Mouse (Mus musculus): Measurements from ENCODE around the gene Syt12. TPM values are rescaled to one million over a fixed set of nuclear protein-coding genes. Genes with fewer than 3 reads are reported as not detected.
A peak's percentile ranks its signal among the peaks of the same experiment; 100 is the strongest.

The Syt12 gene
- polyA plus RNA-seq, 1 experiment: 14.4 TPM

DNA sequence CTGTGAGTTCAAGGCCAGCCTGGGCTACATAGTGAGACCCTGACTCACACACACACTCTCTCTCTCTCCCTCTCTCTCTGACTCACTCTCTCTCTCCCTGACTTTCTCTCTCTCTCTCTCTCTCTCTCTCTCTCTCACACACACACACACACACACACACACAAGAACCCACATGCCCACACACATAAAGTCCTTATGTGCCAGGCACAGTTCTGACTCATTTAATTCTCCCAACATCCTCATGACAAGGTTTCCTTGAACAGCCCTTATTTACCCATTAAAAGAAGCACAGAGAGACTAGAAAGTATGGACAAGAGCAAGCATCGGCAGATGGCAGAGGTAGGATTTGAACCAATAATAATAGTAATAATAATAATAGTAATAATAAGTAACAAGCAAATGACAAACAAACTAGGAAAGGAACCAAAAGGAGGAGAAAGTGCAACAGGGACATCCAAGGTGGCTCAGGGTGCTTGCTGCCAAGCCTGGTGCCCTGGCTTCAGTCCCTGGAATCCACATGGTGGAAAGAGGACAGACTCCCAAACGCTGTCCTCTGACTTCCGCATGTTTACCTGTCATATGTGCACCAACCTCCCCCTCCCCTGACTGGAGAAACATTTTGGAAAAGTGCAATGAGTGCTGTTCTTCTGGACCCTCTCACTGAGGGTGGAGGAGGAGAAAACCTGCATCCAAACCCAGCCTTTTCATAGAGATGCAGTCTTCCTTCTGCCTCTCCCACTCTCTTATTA lies 5.0 kb upstream of the Syt12 start:
- no peak overlapping the region for H3ac ChIP-seq (ENCODE audit: control insufficient read depth, insufficient read length, low read depth)
- H3K79me2 ChIP-seq (ENCODE audit: control insufficient read depth, insufficient read depth): no peaks in the 10 kb centered on the region
- no peaks in the 10 kb centered on the region for H3K36me3 ChIP-seq (ENCODE audit: control insufficient read depth, insufficient read depth)
- TF ChIP-seq MAX (IDR thresholded peaks at IDR 0.05): peak; percentile 19
- no peak for TF ChIP-seq MYOG (IDR thresholded peaks at IDR 0.05; ENCODE audit: control insufficient read depth, extremely low read depth, insufficient read length)
- H3K27me3 ChIP-seq (ENCODE audit: control insufficient read depth, insufficient read depth, insufficient read length): no peaks in the 10 kb centered on the region
- no peaks in the 10 kb centered on the region for H3K79me3 ChIP-seq (ENCODE audit: low read depth)
- no peak overlapping the region for H3K4me3 ChIP-seq (ENCODE audit: insufficient read depth, poor library complexity, severe bottlenecking)

DNA sequence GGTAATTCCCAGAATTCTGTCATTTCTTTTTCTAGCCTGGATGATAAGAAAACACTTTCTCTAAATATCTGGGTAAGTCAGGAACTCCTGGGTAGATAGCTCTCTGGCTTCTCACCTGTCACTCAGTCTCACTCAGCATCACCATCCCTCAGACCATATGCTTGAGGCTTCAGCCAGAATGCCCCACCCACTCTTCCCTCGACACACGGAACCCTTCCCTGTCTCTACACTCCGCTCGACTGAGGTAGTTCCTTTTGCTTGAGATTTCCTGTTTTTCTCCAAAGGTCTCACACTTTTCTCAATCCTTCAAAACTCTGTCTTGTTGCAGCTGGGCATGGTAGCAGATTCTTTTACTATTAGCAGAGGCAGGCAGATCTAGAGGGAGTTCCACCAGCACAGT lies 4.1 kb upstream of the Syt12 start:
- Histone ChIP-seq H3K4me3 (ENCODE audit: insufficient read depth, poor library complexity, severe bottlenecking) (no peak overlapping the region), H3K79me2 (ENCODE audit: control insufficient read depth, insufficient read depth) (no peaks in the 10 kb centered on the region), H3K36me3 (ENCODE audit: control insufficient read depth, insufficient read depth) (no peaks in the 10 kb centered on the region), H3ac (ENCODE audit: control insufficient read depth, insufficient read length, low read depth) (no peak overlapping the region), H3K27me3 (ENCODE audit: control insufficient read depth, insufficient read depth, insufficient read length) (no peaks in the 10 kb centered on the region), H3K79me3 (ENCODE audit: low read depth) (no peaks in the 10 kb centered on the region)
- TF ChIP-seq CEBPB (IDR thresholded peaks at IDR 0.05; ENCODE audit: low read depth) (no peak), USF1 (IDR thresholded peaks at IDR 0.05; ENCODE audit: low read depth) (no peak), FOSL1 (IDR thresholded peaks at IDR 0.05; ENCODE audit: insufficient read depth, low read length, poor library complexity, severe bottlenecking) (no peak), CTCF (IDR thresholded peaks at IDR 0.05; ENCODE audit: control insufficient read depth, insufficient read depth, insufficient read length) (no peak), MYOG (IDR thresholded peaks at IDR 0.05; ENCODE audit: control insufficient read depth, extremely low read depth, insufficient read length) (no peak), MYOD1 (IDR thresholded peaks at IDR 0.05; ENCODE audit: control insufficient read depth, insufficient read length, low read depth) (no peak), MAX (IDR thresholded peaks at IDR 0.05) (no peak)

DNA sequence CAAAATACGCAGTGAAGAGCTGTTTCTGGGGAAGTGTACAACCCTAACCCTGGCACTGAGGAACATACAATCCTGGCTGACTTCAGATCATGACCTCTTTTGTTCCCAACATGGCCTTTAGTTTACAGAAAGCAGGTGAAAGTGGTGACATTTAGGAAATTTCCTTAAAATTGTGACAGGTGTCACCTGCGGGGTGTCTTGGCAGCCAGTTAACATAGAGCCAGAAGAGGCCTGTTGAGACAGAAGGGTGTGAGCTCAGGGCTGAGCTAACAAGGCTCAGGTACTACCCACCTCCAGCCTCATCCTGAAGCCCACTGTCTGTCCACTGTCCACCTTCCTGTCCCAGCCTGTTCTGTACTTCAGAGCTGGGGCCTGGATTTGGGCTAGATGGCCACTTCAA lies 2.8 kb upstream of the Syt12 start:
- no peak overlapping the region for H3K4me3 ChIP-seq (ENCODE audit: insufficient read depth, poor library complexity, severe bottlenecking)
- TF ChIP-seq CEBPB (IDR thresholded peaks at IDR 0.05; ENCODE audit: low read depth) (no peak), MYOD1 (IDR thresholded peaks at IDR 0.05; ENCODE audit: control insufficient read depth, insufficient read length, low read depth) (no peak), FOSL1 (IDR thresholded peaks at IDR 0.05; ENCODE audit: insufficient read depth, low read length, poor library complexity, severe bottlenecking) (no peak), MYOG (IDR thresholded peaks at IDR 0.05; ENCODE audit: control insufficient read depth, extremely low read depth, insufficient read length) (no peak), USF1 (IDR thresholded peaks at IDR 0.05; ENCODE audit: low read depth) (no peak), CTCF (IDR thresholded peaks at IDR 0.05; ENCODE audit: control insufficient read depth, insufficient read depth, insufficient read length) (no peak), MAX (IDR thresholded peaks at IDR 0.05) (no peak)
- H3K36me3 ChIP-seq (ENCODE audit: control insufficient read depth, insufficient read depth): no peaks in the 10 kb centered on the region
- H3K79me3 ChIP-seq (ENCODE audit: low read depth): no peaks in the 10 kb centered on the region
- H3K27me3 ChIP-seq (ENCODE audit: control insufficient read depth, insufficient read depth, insufficient read length): no peaks in the 10 kb centered on the region
- H3ac ChIP-seq (ENCODE audit: control insufficient read depth, insufficient read length, low read depth): no peak overlapping the region
- peaks cover 3% of the 10 kb centered on the region for H3K79me2 ChIP-seq (ENCODE audit: control insufficient read depth, insufficient read depth)

DNA sequence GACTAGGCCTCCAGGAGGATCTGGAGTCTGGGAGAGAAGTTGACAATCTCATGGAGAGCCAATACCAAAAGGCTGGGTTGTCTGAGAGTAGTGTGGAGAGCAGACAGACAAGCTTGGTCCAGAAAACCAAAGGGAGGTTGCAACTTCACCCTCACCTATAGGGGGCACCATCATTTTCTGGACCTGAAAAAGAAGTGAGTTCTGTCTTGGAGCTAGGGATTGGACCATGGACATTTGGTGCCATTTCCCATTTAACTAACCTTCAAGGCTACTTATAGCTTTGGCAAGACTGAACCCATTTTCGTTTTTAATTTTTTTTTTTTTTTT lies 906 bp upstream of the Syt12 start:
- no peaks in the 10 kb centered on the region for H3K27me3 ChIP-seq (ENCODE audit: control insufficient read depth, insufficient read depth, insufficient read length)
- no peaks in the 10 kb centered on the region for H3K36me3 ChIP-seq (ENCODE audit: control insufficient read depth, insufficient read depth)
- TF ChIP-seq MYOD1 (IDR thresholded peaks at IDR 0.05; ENCODE audit: control insufficient read depth, insufficient read length, low read depth): no peak
- TF ChIP-seq CTCF (IDR thresholded peaks at IDR 0.05; ENCODE audit: control insufficient read depth, insufficient read depth, insufficient read length): peak; percentile 7
- H3ac ChIP-seq (ENCODE audit: control insufficient read depth, insufficient read length, low read depth): no peak overlapping the region
- H3K79me3 ChIP-seq (ENCODE audit: low read depth): no peaks in the 10 kb centered on the region
- H3K79me2 ChIP-seq (ENCODE audit: control insufficient read depth, insufficient read depth): peaks cover 8% of the 10 kb centered on the region
- no peak overlapping the region for H3K4me3 ChIP-seq (ENCODE audit: insufficient read depth, poor library complexity, severe bottlenecking)

DNA sequence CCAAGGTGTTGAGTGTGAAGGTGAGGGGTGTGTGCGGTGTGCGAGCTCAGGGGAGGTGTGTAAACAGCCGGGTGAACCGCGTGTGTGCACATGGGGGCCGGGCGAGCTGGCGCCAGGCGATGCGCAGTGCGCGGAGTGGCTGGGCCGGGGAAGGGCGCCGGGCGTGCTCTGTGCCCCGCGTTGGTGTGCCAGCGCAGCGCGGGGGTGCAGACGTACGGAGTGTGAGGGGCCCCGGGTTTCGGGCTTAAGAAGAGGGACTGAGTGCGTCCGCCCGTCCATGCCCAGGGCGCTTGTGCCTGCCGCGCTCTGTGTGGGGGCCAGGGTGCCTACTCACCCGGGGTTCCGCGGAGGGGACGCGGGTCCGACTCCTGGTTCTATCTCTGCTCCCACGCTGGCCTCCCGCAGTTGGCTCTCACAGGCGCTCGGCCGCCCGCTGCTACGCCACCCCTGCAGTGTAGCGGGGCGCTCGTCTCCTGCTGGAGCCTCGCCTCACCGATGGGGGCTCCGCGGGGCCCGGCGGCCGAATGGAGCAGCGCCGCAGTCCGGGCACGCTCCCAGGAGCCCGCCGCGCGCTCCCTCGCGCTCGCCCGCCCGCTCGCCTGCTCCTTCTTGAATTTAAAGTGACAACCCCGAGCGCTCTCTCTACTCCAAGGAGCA lies 518 bp downstream of the Syt12 start:
- no peak for TF ChIP-seq MYOD1 (IDR thresholded peaks at IDR 0.05; ENCODE audit: control insufficient read depth, insufficient read length, low read depth)
- TF ChIP-seq CTCF (IDR thresholded peaks at IDR 0.05; ENCODE audit: control insufficient read depth, insufficient read depth, insufficient read length): peak; percentile 10
- TF ChIP-seq MAX (IDR thresholded peaks at IDR 0.05): peak; percentile 16
- Histone ChIP-seq H3K79me3 (ENCODE audit: low read depth) (no peaks in the 10 kb centered on the region), H3K27me3 (ENCODE audit: control insufficient read depth, insufficient read depth, insufficient read length) (no peaks in the 10 kb centered on the region)

DNA sequence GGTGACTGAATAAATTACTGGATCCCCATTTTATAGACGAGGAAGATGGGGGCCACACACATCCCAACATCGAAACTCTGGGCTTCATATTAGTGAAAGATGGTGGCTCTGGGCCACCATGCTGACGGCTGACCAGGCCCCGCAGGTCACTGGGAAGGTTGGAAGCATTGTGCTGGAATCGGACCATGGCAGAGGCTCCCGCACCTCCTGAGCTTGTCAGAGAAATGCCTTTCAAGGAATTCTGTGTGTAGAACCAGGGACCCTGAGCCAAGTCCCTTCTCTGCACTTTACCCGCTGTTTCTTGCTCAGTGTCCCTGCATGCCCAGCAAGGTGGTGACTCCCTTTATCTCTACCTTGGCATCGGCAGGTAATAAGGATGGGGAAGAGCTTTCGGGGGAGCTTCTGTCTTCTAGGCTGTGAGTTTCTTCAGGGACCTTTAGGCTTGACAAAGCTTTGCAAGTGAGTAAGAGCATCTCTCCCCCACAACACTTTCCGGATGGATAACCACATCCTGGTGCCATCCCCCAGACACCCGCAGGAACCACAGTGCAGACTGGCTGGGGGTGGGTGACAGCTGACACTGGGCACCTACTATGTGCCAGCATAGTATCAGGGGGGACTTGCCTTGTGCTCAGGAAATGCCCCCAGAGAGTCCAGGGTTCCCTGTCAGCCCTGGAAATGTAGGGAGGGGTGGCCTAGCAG lies 1.9 kb downstream of the Syt12 start:
- Histone ChIP-seq H3K4me3 (ENCODE audit: insufficient read depth, poor library complexity, severe bottlenecking) (no peak overlapping the region), H3ac (ENCODE audit: control insufficient read depth, insufficient read length, low read depth) (no peak overlapping the region), H3K27me3 (ENCODE audit: control insufficient read depth, insufficient read depth, insufficient read length) (no peaks in the 10 kb centered on the region), H3K36me3 (ENCODE audit: control insufficient read depth, insufficient read depth) (no peaks in the 10 kb centered on the region), H3K79me2 (ENCODE audit: control insufficient read depth, insufficient read depth) (peaks cover 8% of the 10 kb centered on the region), H3K79me3 (ENCODE audit: low read depth) (no peaks in the 10 kb centered on the region)
- TF ChIP-seq MYOD1 (IDR thresholded peaks at IDR 0.05; ENCODE audit: control insufficient read depth, insufficient read length, low read depth) (peak; percentile 66), MYOG (IDR thresholded peaks at IDR 0.05; ENCODE audit: control insufficient read depth, extremely low read depth, insufficient read length) (no peak)

More for the DNA sequence above, 518 bp downstream of the Syt12 start:
- Histone ChIP-seq H3K4me3 (ENCODE audit: insufficient read depth, poor library complexity, severe bottlenecking) (peak overlapping the region; percentile 37), H3K79me2 (ENCODE audit: control insufficient read depth, insufficient read depth) (peaks cover 8% of the 10 kb centered on the region), H3K36me3 (ENCODE audit: control insufficient read depth, insufficient read depth) (no peaks in the 10 kb centered on the region), H3ac (ENCODE audit: control insufficient read depth, insufficient read length, low read depth) (peak overlapping the region; percentile 85)

Data from C2C12 (cell line).